Mouse (Mus musculus): Measurements from ENCODE around the gene Gm9999. TPM values are rescaled to one million over a fixed set of nuclear protein-coding genes. Genes with fewer than 3 reads are reported as not detected.
A peak's percentile ranks its signal among the peaks of the same experiment; 100 is the strongest.

Gene Gm9999
- polyA plus RNA-seq, 1 experiment from 2014 or later, result not detected

- no peak for ATAC-seq (ENCODE audit: low FRiP score, low TSS enrichment)
- 73% methylated on average over 7 of the region's 7 CpGs for WGBS
- DNase-seq (ENCODE audit: low spot score), result no peak
Observed at GRCm38 (mm10) chr7:47017146-47017545, 33.8 kb downstream of the Gm9999 start.

GRCm38 (mm10) chr7:47019641-47020040 is 36.3 kb downstream of the Gm9999 start:
- no peak for DNase-seq (ENCODE audit: low spot score)
- Histone ChIP-seq H3K27ac (replicated peaks) (no peak overlapping the region), H3K4me3 (ENCODE audit: low read depth, low read length) (no peak overlapping the region), H3K4me1 (replicated peaks; ENCODE audit: control insufficient read depth, insufficient read depth) (no peaks in the 10 kb centered on the region; the same call in 1 of the 2 replicates), H3K9ac (ENCODE audit: low read length) (no peak overlapping the region), H3K36me3 (ENCODE audit: control insufficient read depth, insufficient read depth, low read length) (no peaks in the 10 kb centered on the region), H3K4me2 (replicated peaks; ENCODE audit: low read depth) (no peak overlapping the region), H3K27me3 (ENCODE audit: control insufficient read depth, insufficient read depth, low read length) (no peaks in the 10 kb centered on the region), H3K9me3 (ENCODE audit: control insufficient read depth, low read length) (no peaks in the 10 kb centered on the region)
- no peak for ATAC-seq (ENCODE audit: low FRiP score, low TSS enrichment)
- TF ChIP-seq EP300 (optimal IDR thresholded peaks at IDR 0.05) (no peak), CTCF (IDR thresholded peaks at IDR 0.05; ENCODE audit: low read depth) (no peak)
- WGBS, result 44% methylated on average over 5 of the region's 5 CpGs

More at GRCm38 (mm10) chr7:47017146-47017545, 33.8 kb downstream of the Gm9999 start:
- no peak overlapping the region for H3K4me2 ChIP-seq (replicated peaks; ENCODE audit: low read depth)
- no peaks in the 10 kb centered on the region; the same call in 1 of the 2 replicates for H3K4me1 ChIP-seq (replicated peaks; ENCODE audit: control insufficient read depth, insufficient read depth)
- H3K4me3 ChIP-seq (ENCODE audit: low read depth, low read length), result no peak overlapping the region
- no peak overlapping the region for H3K9ac ChIP-seq (ENCODE audit: low read length)
- H3K27me3 ChIP-seq (ENCODE audit: control insufficient read depth, insufficient read depth, low read length), result no peaks in the 10 kb centered on the region
- no peaks in the 10 kb centered on the region for H3K9me3 ChIP-seq (ENCODE audit: control insufficient read depth, low read length)
- TF ChIP-seq EP300 (optimal IDR thresholded peaks at IDR 0.05) (no peak), CTCF (IDR thresholded peaks at IDR 0.05; ENCODE audit: low read depth) (no peak)
- no peaks in the 10 kb centered on the region for H3K36me3 ChIP-seq (ENCODE audit: control insufficient read depth, insufficient read depth, low read length)
- no peak overlapping the region for H3K27ac ChIP-seq (replicated peaks)

GRCm38 (mm10) chr7:47020956-47021355 is 37.6 kb downstream of the Gm9999 start:
- Histone ChIP-seq H3K27ac (replicated peaks) (no peak overlapping the region), H3K9me3 (ENCODE audit: control insufficient read depth, low read length) (no peaks in the 10 kb centered on the region), H3K36me3 (ENCODE audit: control insufficient read depth, insufficient read depth, low read length) (no peaks in the 10 kb centered on the region), H3K4me2 (replicated peaks; ENCODE audit: low read depth) (no peak overlapping the region; the same call in 1 of the 2 replicates), H3K4me3 (ENCODE audit: low read depth, low read length) (no peak overlapping the region), H3K9ac (ENCODE audit: low read length) (no peak overlapping the region), H3K4me1 (replicated peaks; ENCODE audit: control insufficient read depth, insufficient read depth) (no peaks in the 10 kb centered on the region), H3K27me3 (ENCODE audit: control insufficient read depth, insufficient read depth, low read length) (no peaks in the 10 kb centered on the region)
- 11% methylated on average over 8 of the region's 8 CpGs for WGBS
- ATAC-seq (ENCODE audit: low FRiP score, low TSS enrichment) (no peak), DNase-seq (ENCODE audit: low spot score) (no peak)
- no peak for TF ChIP-seq EP300 (optimal IDR thresholded peaks at IDR 0.05)
- TF ChIP-seq CTCF (IDR thresholded peaks at IDR 0.05; ENCODE audit: low read depth), result no peak

- DNase-seq (ENCODE audit: low spot score), result no peak
- WGBS, result 71% methylated on average over 8 of the region's 8 CpGs
- no peaks in the 10 kb centered on the region for H3K27me3 ChIP-seq (ENCODE audit: control insufficient read depth, insufficient read depth, low read length)
- ATAC-seq (ENCODE audit: low FRiP score, low TSS enrichment), result no peak; the same call in 1 of the 2 replicates
- H3K4me1 ChIP-seq (replicated peaks; ENCODE audit: control insufficient read depth, insufficient read depth), result no peaks in the 10 kb centered on the region
- H3K9ac ChIP-seq (ENCODE audit: low read length), result no peak overlapping the region
- no peak overlapping the region for H3K27ac ChIP-seq (replicated peaks)
- no peak overlapping the region for H3K4me2 ChIP-seq (replicated peaks; ENCODE audit: low read depth)
- H3K36me3 ChIP-seq (ENCODE audit: control insufficient read depth, insufficient read depth, low read length), result no peaks in the 10 kb centered on the region
- no peak overlapping the region for H3K4me3 ChIP-seq (ENCODE audit: low read depth, low read length)
- no peaks in the 10 kb centered on the region for H3K9me3 ChIP-seq (ENCODE audit: control insufficient read depth, low read length)
- TF ChIP-seq EP300 (optimal IDR thresholded peaks at IDR 0.05) (no peak), CTCF (IDR thresholded peaks at IDR 0.05; ENCODE audit: low read depth) (no peak)
Observed at GRCm38 (mm10) chr7:47022482-47022881, 39.1 kb downstream of the Gm9999 start.

- ATAC-seq (ENCODE audit: low FRiP score, low TSS enrichment), result peak; percentile 58
- no peaks in the 10 kb centered on the region for H3K9me3 ChIP-seq (ENCODE audit: control insufficient read depth, low read length)
- TF ChIP-seq CTCF (IDR thresholded peaks at IDR 0.05; ENCODE audit: low read depth) (peak; percentile 95), EP300 (optimal IDR thresholded peaks at IDR 0.05) (no peak)
Observed at GRCm38 (mm10) chr7:47023530-47023929, 40.1 kb downstream of the Gm9999 start.

GRCm38 (mm10) chr7:47024454-47024853 is 41.1 kb downstream of the Gm9999 start:
- no peak overlapping the region for H3K27ac ChIP-seq (replicated peaks)
- no peak overlapping the region for H3K4me2 ChIP-seq (replicated peaks; ENCODE audit: low read depth)
- ATAC-seq (ENCODE audit: low FRiP score, low TSS enrichment), result no peak

More at GRCm38 (mm10) chr7:47023530-47023929, 40.1 kb downstream of the Gm9999 start:
- no peak overlapping the region for H3K4me2 ChIP-seq (replicated peaks; ENCODE audit: low read depth)
- no peak overlapping the region for H3K4me3 ChIP-seq (ENCODE audit: low read depth, low read length)
- H3K27ac ChIP-seq (replicated peaks), result no peak overlapping the region
- no peak overlapping the region for H3K9ac ChIP-seq (ENCODE audit: low read length)
- no peaks in the 10 kb centered on the region for H3K4me1 ChIP-seq (replicated peaks; ENCODE audit: control insufficient read depth, insufficient read depth)
- WGBS, result 16% methylated on average over 6 of the region's 6 CpGs
- H3K27me3 ChIP-seq (ENCODE audit: control insufficient read depth, insufficient read depth, low read length), result no peaks in the 10 kb centered on the region
- H3K36me3 ChIP-seq (ENCODE audit: control insufficient read depth, insufficient read depth, low read length), result no peaks in the 10 kb centered on the region
- DNase-seq (ENCODE audit: low spot score), result peak; percentile 90

More at GRCm38 (mm10) chr7:47024454-47024853, 41.1 kb downstream of the Gm9999 start:
- H3K36me3 ChIP-seq (ENCODE audit: control insufficient read depth, insufficient read depth, low read length), result no peaks in the 10 kb centered on the region
- H3K27me3 ChIP-seq (ENCODE audit: control insufficient read depth, insufficient read depth, low read length), result no peaks in the 10 kb centered on the region
- WGBS, result 90% methylated on average over 7 of the region's 7 CpGs
- no peaks in the 10 kb centered on the region for H3K9me3 ChIP-seq (ENCODE audit: control insufficient read depth, low read length)
- no peak for DNase-seq (ENCODE audit: low spot score)
- no peak overlapping the region for H3K9ac ChIP-seq (ENCODE audit: low read length)
- TF ChIP-seq CTCF (IDR thresholded peaks at IDR 0.05; ENCODE audit: low read depth), result no peak
- TF ChIP-seq EP300 (optimal IDR thresholded peaks at IDR 0.05), result no peak
- no peaks in the 10 kb centered on the region for H3K4me1 ChIP-seq (replicated peaks; ENCODE audit: control insufficient read depth, insufficient read depth)
- no peak overlapping the region for H3K4me3 ChIP-seq (ENCODE audit: low read depth, low read length)

Data from stomach, postnatal 0 days (tissue).